Mouse (Mus musculus): ENCODE data around the gene Rab35.

Gene Rab35

DNA sequence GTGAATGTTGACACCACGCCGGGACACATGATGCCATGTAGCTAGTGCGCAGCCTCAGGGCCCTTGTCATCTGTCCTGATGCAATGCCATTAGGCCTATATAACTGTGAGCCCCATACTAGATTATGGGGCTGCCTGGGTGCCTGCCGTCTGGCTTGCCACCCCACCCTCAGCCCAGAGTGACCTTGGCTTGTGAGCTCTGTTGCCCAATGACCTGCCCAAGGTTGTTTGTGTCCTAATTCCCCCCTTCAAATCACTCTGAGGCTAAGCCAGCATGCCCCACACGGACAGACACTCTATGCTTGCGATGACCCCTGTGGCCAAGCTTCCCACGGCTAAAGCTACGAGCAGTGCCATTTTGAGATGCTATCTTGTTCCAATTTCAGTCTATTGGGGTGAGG lies 18.0 kb downstream of the Rab35 start:
- no peak for DNase-seq (ENCODE audit: low read depth, low spot score)

DNA sequence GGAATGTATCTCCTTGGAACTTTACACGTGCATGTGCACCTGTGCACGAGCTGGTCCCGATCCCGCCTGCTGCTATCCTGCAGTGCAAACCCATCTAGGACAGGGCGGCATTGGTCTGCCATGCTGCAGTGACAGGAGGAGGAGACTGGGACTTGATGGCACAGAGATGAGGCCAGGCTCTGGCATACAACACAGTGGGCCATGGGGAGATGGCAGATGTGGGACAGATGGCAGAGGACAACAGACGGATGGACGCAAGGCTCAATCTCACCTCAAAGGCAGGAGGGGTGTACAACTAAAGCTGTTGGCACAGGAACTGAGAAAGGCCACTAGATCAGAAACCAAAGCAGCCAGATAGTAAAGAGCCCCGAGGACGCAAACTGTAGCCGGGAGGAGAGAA lies 19.2 kb downstream of the Rab35 start:
- no peak for DNase-seq (ENCODE audit: low read depth, low spot score)

DNA sequence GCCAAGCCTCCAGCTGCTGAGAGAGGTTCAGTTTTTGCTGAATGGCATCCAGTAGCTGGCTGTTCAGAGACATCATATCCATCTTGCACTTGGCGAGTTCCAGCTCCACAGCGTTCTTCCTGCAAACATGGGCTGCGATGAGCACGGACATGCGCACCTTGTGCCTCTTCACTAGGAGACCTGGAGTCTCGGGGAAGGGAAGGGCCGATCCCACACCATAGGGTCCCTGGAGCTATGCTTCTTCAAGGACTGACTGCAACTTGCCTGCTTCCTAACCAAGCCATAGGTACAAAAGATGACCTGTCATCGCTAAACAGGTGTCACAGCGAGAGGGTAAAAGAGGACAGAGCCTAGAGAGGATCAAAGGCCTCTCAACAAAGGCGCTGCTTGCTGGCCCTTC lies 20.1 kb downstream of the Rab35 start:
- no peak for DNase-seq (ENCODE audit: low read depth, low spot score)

DNA sequence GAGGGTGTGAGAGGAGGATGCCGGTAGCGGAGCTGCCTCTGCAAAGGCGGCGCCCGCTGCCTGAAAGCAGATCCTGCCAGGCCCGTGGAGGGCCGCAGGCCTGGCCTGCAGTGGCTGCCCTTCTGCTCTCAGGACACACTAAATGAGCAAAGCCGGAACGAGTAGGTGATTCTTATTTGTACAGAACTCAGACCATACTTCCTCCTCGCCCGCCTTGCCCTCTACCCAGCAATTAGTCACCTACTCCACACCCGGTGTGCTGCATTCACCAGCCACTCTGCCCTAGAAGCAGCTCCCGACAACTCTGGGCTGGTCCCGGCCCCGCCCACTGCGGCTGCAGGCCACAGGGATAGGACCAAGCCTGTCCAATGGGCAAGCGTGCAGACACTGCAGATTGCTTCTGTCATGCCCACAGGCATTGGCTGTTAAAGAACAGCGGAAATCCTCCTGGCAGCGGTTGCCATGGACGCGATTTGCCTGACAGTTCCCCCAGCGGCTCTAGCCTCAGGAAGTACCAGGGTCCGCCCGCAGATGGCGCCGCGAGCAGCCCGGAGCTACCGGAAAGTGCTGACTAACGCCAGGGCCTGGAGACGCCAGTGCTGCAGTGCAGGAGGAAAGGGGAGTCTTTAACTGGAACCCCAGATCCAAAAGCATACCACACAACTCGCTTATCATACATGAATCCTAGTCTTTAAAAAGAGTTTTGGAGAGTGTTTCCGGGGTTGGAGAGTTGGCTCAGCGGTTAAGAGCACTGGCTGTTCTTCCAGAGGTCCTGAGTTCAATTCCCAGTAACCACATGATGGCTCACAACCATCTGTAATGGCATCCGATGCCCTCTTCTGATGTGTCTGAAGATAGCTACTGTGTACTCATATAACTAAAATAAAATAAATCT lies 21.2 kb downstream of the Rab35 start:
- peak; percentile 100 for DNase-seq (ENCODE audit: low read depth, low spot score)

DNA sequence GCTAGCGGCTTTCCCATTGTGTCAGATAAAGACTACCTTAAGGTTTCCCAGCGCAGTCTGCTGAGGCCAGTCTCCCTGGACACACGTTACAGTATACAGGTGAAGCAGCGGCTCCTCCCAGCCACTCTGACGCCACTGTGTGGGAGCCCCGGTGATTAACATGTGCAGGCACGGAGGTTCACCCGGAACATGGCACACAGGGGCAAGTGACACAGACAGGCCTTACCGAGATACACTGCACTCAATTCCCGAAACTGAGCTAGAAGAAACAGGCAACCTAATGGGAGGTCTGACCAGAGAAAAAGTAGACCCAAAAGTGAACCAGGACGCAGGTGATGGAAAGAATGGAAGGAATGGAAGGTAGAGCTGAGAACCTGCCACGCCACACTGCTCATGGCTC lies 22.1 kb downstream of the Rab35 start:
- peak; percentile 37 for DNase-seq (ENCODE audit: low read depth, low spot score)

DNA sequence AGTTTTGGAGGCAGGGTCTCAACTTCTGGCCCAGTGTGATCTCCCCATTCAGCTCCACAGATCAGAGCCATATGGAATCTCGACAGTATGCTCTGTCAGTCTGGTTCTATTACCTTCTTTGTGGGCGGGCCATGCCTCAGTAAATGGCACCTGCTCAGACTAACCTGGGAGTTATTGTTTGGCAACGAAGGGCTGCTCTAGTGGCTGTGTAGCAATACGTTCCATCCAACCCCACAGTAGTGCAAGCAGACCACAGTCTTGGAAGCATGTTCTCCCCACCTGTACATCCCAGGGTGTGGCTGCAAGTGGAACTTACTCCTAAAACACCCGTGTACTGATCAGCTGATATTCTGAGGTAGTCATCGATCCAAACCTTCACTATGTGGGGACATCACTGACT lies 25.0 kb downstream of the Rab35 start:
- no peak for DNase-seq (ENCODE audit: low read depth, low spot score)

DNA sequence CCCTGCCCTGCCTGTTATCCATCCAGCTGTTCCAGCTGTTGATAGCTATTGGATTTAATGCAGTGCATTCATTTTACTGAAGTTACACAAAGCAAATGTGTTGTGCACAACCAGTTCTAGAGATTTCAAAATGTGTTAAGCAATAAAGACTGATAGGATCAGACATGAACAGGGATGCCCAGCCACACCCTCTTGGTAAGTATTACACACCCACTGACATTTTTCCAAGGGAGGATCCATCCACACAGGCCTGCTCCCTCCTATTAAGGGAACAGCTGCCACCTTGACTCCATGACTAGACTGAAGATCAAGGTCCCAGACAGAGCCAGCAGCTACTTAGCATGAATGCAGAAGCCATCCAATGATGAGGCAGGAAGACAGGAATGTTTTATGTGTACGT lies 25.5 kb downstream of the Rab35 start:
- DNase-seq (ENCODE audit: low read depth, low spot score): no peak

DNA sequence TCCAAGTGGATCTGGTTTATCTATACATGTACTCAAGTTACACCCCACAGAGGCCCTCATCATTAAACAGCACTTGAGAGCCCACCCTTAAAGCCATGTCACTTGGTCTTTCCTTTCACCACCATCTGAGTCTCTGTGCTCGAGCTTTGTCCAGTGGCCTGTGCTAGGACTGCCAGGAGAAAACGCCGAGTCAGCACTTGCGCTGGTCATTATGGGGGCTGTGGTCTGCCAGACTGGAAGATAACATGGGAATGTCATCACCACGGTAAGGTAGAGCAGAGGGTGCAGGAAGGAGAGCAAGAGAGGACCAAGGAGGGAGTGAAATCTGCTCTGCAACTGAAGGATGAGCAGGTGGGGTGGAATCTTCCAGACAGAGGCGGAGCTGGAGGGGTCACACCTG lies 26.6 kb downstream of the Rab35 start:
- no peak for DNase-seq (ENCODE audit: low read depth, low spot score)

DNA sequence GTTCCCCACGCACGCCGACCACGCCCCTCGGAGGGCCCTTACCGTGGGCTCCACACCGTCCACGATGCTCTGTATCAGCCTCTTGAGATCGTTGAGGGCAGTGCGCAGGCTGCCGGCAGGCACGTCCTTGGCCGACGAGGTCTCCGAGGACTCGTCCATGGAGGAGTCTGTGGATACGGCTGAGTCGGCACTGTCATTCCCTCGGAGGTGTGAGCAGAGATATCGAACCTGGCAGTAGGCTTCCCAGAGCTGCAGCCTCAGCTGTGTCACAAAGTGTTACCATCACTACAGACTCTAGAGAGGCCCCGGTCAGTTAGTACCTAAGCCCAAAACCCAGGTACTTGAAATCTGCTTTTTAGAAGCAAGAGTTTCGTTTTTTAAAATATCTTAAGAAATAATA lies 30.9 kb downstream of the Rab35 start:
- no peak for DNase-seq (ENCODE audit: low read depth, low spot score)

DNA sequence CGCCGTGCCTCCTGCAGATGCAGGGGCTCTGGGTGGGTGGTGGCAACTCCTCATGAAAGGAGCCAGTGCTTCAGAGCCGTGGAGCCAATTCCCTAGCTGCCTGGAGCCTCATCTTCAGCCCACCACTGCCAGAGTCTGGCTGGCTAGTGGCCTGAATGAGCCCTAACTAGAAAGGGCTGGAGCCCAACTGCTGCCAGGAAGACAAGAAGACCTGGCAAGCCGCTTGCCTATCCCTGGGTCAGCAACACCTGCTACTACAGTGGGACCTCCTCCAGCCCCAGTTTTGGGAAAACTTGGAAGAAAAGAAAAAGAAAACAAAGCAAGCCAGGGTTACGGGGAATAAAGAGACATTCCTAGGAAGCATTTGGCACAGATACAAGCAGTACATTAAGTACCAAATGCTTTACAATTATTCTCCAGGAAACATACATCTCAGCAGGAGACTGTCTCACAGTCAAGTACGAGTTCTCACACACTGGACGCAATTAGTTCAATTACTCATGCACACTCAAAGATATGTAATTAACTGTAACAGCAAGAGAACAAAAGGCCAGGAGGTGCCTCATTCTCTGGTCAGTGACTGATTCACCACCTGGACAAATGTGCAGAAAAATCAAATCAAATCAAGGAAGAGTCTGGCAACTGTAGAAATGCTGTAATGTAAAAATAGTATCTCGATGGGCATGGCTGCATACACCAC lies 34.8 kb downstream of the Rab35 start:
- no peak for DNase-seq (ENCODE audit: low read depth, low spot score)

DNA sequence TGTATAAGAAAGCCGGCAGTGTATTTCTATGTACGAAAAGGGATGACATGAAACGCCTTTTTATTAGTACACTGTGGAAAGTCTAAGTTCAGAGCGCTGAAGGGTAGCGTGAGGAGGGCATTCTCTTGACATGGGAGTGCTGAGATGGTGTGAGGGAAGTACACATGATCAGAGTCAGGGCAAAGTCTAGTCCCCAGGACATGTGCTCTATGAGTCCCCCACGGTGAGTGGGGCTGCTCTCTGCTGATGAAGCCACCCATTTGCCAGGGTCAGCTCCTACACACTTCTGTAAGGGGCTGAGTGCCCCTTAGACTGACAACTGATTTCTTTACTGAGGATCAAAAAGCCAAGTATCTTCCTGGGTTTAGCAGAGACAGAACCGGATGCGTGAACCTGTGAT lies 35.5 kb downstream of the Rab35 start:
- DNase-seq (ENCODE audit: low read depth, low spot score): no peak

DNA sequence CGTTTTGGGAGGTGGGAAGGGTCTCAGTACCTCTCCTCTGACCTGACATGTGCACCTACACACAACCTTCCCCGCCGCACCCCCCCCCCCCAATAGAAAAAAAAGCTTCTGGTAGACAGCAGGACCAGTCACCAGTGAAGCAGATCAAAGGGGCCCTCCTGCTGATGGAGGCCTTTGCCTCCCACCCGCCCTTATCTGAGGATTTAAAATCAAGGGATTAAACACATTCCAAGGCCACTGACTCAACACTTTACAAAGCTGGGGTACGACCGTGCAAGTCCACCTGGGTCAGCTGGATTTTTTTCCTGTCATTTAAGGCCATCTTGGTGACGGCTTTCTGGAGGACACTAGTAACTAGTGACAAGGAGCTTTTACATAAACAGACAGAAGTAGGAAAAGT lies 36.2 kb downstream of the Rab35 start:
- DNase-seq (ENCODE audit: low read depth, low spot score): peak; percentile 33

DNA sequence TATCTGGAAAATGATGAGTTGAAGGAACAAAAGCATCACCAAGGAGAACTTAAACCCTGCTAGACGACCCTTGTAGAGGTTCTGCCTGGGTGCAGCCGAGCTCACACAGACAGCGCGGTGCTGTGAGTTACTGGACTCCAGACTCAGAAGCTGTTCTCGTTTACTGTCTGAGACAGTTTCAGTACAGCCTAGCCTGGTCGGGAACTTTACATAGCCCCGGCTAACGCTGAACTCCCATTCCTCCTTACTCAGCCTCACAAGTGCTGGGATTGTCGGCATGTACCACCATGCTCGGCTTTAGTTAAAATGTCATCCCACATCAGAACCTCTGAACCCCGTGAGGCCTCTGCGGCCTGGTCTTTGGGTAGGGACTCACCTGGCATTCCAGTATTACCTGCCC lies 37.3 kb downstream of the Rab35 start:
- DNase-seq (ENCODE audit: low read depth, low spot score): no peak

DNA sequence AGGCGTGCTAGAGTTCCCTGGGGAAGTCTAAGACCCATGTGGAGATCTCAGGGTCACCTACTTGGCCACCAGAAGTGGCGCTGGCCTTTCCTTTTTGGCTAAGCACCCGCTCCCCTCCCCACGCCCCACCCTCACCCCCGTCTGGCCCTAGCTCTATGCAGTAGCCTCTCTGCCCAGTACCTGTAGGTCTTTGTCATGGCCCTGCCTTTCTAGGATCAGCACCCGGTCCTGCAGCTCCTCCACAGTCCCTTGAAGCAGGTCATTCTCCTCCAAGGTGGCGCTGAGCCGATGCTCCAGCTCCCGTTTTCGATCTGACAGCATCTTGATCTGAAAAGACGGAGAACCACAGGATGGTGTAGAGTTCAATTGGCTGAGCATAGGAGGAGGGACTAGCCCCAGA lies 38.3 kb downstream of the Rab35 start:
- no peak for DNase-seq (ENCODE audit: low read depth, low spot score)

DNA sequence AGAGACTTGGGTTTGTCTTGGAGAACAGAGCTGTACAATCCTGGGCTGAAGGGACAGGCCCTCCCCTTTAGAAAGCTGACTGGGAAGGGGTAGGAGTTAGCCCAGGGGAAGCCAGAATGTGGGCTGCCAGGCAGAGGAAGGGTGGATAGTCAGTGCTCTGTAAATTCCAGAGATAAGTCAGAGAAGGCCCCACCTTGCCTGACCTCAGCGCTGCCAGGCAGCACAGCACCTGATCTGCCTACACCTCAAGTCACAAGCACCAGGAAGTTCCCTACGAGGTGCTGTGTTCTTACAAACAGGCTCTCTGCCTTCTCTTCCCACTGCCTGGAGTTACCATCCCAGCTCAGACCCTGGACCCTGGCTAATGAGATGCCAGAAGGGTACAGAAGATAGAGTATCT lies 38.7 kb downstream of the Rab35 start:
- DNase-seq (ENCODE audit: low read depth, low spot score): no peak

DNA sequence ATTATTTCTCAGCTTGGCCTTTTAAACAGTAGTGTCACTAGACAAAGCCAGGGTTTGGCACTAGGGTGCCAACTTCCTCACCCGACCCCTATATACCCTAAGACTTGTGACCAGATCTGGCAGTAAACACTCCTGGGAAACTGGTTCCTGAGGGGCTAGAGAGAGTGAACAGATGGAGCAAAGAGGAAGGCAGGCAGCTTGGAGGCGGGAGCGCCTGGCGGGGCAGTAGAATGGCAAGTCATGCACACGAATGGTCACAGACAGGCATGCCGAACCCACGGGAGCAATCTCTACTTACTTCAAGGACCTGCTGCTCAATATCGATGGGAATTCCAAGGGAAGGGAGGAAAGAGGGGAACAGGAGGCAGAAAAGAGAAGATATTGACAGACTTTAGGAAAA lies 40.1 kb downstream of the Rab35 start:
- no peak for DNase-seq (ENCODE audit: low read depth, low spot score)

DNA sequence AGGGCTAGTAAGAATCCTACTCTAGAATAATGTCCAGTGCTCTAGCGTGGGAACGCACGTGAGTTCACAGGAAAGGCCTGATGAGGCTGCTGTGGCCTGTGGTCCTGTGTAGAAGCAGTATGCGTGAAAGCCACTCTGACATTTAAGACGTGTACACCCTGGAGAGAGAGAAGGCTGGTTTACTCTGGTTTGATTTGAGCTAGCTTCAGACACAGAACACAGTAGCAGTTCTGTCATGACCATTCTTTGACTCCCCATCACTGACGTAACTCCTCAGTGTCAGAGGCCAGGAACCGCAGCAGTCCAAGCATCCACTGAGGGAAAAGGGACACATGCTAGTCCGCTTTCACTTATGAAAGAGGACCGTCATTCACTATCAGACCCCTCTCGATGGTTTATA lies 53.4 kb downstream of the Rab35 start:
- DNase-seq (ENCODE audit: low read depth, low spot score): no peak

DNA sequence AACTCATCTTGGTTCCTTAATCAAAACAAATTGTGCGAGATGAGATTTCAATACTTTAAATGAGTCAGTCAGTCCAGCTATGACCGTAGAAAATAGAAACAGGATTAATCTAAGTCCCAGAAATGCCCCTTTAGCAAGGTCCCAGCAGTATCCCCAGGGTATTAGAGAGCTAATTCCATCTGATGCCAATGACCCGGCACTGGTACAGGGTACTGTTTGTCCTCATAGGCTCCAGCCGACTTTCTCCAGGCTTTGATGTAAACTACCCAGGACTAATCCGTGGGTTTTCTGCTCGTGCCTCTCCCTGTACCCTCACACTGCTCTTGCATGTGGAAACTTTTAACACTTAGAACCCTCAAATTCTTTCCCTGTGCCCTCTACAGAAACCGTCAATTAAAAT lies 55.0 kb downstream of the Rab35 start:
- DNase-seq (ENCODE audit: low read depth, low spot score): no peak

DNA sequence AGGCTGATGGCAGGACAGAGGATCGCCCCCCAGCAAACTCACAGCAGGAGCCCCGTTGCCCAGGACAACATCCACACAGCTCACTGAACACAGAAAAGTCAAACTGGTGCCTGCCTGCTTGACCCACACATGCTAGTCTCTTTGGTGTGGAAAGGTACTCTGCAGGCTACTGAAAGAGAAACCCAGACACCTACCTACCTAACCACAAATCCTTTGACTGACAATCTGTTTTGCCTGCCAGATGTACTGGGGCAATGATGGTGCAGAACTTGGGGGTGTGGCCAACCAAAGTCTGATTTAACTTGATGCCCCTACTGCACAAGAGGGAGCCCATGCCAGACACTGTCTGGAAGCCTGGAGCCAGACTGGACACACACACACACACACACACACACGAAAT lies 61.6 kb downstream of the Rab35 start:
- no peak for DNase-seq (ENCODE audit: low read depth, low spot score)

DNA sequence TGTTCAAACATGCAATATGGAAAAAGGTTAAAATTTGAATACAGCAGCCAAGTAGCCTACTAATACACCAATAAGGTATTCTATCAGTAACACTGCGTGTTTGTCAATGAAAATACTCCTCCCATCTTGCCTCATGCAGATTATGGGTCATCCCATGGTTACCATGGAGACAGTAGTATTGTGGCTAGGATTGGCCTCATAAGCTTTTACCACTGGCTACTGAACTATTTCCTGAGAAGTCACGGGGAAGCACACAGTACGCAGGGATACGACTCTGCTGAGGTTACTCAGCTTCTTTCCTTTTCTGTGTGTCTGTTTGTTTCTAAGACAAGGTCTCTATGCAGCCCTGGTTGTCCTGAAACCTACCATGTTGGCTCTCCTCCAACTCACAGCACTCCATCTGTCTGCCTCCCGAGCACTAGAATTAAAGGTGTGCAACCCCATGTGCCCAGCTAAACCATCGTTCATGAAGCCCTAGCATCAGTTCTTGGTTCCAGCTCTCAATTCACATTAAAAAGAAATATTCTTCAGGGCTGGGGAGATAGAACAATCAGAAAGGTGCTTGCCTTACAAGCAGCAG lies 63.6 kb downstream of the Rab35 start:
- peak; percentile 37 for DNase-seq (ENCODE audit: low read depth, low spot score)

DNA sequence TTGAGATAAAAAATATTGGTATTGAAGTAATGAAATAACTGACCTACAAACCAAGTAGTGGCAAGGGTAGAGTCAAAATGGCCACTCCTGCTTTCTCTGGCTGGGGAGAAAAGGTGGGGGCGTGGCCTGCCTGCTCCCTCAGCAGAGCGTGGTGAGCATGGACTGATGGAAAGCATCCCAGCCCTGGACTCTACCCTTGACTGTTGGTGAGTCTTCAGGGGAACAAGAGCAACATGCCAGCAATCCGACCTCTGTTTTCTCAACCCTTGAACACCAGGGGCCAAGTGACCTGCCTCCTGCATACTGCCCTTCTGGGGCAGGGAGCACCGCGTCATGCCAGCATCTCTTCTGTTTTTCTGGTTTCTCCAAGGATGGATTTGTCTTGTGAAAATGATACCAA lies 65.1 kb downstream of the Rab35 start:
- DNase-seq (ENCODE audit: low read depth, low spot score): peak; percentile 25

Measured in R1 (cell line).